Mouse (Mus musculus) right cerebral cortex, postnatal 14 days (tissue): ENCODE results near the gene Map4k2.

Experiments used
- DNase-seq: peaks from one replicate; pipeline ENCODE4 v3.0.0; 2022

Map4k2 gene

DNA sequence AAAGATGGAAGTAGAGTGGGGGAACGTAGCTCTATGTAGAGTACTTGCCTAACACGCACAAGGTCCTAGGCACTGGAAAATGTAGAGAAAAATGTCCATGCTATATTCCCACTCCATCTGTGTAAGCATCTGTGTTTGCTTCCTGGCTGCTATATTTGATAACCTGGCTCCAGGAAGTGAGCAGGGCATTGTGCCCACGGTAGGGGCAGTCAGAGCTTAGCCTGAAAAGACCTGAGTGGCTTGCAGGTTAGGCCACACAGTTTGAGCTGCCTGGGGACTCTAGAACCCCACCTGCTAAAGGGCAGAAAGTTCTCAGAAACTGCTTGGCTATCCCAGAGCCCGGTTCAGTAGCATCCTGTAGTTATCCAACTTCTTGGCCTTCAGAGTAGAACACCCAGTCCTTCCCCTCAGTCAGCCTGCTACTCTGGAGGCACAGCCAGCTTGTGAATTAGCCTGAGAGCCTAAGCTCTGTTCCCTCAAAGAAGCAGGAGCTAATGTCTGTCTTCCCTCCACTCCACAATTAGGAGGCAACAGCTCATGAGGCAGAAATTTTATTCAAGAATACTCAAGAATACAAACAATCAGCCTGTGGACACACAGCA, 41.5 kb downstream of the Map4k2 start:
- no peak for DNase-seq

DNA sequence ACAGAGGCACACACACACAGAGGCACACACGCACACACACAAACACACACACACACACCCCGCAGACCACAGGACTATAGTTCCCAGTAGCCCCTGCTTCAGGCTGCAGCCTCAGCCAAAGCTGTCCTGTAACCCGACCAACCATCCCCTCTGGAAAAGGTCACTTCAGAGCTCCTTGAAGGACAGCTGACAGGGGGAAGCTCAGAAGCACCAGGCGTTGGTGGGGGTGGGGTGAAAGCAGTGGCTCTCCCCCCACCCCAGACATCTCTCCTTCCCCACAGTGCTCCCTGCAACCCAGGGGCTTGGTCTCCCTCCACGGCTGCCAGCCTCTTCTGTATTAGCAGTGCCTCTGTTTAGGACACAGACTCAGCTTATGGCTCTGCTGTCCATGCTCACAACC, 42.5 kb downstream of the Map4k2 start:
- DNase-seq = no peak

DNA sequence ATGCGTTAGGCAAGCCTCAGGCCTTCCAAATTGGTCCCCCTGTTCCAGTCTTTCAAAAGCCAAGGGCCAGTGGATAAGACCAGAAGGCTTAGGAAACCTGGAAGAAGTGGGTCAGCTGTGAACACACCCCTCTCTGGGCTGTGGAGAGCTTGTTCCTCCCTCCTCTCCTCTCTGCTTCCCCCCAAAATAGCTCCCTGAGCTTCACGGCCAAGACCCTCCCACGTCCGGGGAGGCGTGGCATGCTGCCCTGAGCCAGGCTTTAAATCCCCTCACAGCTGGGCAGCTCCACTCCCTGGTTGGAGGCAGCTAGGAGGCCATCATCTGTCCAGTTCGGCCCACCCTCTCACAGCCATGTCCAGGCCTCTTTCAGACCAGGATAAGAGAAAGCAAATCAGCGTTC, 43.2 kb downstream of the Map4k2 start, which contains the start of gene Pygm:
Pygm (plus strand) TSS at position 272 of the 400 bp plus-strand sequence.
- DNase-seq = peak; percentile 62

DNA sequence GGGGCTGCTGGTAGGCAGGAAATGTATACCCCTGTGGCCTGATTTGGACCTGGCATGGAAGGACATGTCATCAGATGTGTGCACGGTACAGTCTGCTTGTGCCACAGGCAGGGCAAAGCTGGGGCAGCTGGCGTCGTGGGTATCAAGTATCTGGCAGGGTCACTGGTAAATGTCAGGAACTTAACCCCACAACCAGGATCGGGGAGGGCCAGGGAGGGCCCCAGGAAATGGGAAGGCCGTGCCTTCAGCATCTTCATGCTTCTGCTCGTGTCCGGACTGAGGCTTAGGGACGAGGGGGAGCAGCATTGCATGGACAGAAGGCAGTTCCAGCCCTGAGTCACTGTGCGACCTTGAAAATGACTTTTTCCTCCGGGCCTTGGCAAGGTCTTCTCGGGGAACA, 44.0 kb downstream of the Map4k2 start:
- DNase-seq = no peak

DNA sequence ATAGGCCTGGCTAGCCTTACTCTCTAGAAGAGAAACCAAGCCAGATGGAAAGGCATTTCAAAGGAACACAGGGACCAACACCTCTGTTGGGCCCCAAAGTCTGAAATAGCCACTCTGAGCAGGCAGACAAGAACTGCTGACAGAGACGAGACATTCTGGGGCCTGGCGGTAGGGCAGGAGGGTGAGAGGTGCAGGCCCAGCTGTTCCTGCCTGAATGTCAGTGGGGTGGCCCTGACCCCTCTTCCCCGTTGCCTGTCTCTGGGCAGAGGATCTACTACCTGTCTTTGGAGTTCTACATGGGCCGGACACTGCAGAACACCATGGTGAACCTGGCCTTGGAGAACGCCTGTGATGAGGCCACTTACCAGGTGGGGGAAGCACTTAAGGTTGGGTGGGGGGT, 44.5 kb downstream of the Map4k2 start:
- DNase-seq = no peak

DNA sequence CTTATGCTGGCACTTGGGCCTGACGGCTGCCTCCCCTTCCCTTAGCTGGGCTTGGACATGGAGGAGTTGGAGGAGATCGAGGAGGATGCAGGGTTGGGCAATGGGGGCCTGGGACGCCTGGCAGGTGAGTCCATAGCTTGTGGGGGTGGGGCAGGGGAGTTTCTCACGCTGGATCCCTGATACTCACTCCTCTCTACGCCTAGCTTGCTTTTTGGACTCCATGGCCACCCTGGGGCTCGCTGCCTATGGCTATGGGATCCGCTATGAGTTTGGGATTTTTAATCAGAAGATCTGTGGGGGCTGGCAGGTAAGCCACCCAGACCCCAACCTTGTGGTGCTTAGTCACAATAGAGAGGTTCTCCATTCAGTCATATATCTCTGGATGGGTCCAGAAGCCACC, 44.9 kb downstream of the Map4k2 start:
- no peak for DNase-seq

DNA sequence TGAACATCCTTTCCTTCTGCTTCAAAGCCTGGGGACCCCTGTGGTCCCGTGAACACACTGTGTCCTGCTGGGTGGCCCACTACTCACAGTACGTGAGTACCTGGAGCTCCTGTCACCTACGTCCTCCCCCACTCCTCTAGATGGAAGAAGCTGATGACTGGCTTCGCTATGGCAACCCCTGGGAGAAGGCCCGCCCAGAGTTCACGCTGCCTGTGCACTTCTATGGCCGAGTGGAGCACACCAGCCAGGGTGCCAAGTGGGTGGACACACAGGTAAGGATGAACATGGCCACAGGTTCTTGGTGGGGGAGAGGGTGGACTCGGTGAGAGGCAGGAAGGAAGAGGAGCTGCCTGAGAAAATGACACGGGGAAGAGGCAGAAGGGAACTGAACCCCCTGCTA, 45.3 kb downstream of the Map4k2 start:
- no peak for DNase-seq

DNA sequence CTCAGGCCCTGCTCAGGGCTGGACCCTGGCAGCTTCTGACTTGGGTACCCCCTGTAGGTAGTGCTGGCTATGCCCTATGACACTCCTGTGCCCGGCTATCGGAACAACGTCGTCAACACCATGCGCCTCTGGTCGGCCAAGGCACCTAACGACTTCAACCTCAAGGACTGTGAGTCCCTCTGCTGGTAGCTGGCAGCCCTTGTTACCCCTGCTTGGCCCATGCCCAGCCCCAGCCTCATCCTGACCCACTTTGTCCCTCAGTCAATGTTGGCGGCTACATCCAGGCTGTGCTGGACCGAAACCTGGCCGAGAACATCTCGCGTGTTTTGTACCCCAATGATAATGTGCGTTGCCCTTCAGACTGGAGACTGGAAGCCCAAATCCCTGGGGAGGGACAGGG, 47.1 kb downstream of the Map4k2 start:
- no peak for DNase-seq

DNA sequence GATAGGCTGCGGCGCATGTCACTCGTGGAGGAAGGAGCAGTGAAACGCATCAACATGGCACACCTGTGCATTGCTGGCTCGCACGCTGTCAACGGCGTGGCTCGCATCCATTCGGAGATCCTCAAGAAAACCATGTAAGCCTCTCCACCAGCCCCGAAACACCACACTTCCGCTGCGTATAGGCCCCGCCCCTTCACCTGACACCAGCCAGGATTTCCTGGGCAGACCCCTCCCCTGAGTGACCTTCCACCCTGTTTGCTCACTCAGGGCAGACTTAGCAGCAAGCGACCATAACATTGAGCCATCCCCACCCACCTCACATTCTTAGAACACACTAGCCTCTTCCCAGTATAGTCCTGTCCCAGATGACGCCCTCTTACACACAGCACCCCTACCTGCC, 48.9 kb downstream of the Map4k2 start:
- no peak for DNase-seq

DNA sequence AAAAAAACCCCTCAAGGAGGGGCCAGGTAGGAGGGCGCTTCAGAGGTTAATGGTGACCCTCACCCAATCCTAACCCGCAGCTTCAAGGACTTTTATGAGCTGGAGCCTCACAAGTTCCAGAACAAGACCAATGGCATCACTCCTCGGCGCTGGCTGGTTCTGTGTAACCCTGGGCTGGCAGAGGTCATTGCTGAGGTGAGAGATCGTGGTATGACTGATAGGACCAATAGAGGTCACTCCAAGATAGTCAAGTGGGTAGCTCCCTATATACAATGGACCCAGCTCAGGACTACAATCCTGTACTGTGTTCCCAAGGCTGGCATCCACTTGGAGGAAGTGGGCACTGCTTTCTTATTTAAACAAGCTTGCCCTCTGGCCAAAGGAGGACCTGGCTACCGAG, 49.3 kb downstream of the Map4k2 start:
- DNase-seq = no peak

DNA sequence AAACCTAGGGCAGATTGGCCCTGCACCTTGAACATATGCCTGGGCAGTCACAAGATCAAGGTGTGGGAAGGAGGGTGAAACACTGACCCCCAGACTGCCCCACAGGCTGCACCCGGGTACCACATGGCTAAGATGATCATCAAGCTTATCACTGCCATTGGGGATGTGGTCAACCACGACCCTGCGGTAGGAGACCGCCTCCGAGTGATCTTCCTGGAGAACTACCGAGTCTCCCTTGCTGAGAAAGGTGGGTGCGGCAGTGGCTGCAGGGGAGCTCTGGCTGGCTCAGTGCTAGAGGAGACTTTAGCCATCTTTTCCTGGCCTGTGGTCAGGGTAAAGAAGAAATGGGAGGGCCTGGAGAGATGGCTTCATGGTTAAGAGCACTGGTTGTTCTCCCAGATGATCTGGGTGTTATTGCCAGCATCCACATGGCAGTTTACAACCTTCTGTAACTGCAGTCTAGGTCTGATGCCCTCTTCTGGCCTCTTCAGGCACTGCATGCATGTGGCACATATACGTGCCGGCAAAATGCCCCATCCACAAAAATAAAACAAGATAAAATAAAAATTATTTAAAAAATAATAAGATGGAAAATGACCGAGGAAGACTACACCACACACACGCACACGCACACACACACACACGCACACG, 51.9 kb downstream of the Map4k2 start:
- DNase-seq = no peak

DNA sequence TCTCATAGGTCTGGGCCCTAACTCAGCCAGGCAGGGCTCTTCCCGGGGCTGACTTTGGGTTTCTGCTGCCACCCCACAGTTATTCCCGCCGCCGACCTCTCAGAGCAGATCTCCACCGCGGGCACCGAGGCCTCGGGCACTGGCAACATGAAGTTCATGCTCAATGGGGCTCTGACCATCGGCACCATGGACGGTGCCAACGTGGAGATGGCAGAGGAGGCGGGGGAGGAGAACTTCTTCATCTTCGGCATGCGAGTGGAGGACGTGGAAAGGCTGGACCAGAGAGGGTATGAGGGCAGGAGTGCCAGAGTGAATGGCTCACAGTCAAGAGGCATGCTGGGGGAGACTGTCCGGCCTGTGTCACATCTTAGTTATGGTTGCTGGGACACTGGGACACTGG, 52.7 kb downstream of the Map4k2 start:
- no peak for DNase-seq

DNA sequence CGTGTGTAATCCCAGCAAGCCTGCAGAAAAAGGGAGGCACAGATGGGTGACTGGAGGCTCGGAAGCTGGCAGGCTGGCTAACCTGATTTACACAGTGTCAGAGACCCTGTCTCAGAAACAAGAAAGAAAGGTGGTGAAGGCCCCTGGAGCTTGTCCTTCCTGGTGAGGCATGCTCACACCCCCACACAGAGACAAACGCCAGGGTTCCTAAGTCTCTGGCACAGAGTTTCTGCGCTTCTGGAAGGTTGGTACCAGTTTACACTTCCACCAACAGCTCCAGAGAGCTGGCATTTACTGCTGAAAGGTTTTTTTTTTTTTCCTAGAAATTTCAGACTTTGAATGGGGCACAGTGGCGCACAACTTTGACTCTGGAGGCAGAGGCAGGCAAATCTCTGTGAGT, 55.3 kb downstream of the Map4k2 start:
- no peak for DNase-seq

DNA sequence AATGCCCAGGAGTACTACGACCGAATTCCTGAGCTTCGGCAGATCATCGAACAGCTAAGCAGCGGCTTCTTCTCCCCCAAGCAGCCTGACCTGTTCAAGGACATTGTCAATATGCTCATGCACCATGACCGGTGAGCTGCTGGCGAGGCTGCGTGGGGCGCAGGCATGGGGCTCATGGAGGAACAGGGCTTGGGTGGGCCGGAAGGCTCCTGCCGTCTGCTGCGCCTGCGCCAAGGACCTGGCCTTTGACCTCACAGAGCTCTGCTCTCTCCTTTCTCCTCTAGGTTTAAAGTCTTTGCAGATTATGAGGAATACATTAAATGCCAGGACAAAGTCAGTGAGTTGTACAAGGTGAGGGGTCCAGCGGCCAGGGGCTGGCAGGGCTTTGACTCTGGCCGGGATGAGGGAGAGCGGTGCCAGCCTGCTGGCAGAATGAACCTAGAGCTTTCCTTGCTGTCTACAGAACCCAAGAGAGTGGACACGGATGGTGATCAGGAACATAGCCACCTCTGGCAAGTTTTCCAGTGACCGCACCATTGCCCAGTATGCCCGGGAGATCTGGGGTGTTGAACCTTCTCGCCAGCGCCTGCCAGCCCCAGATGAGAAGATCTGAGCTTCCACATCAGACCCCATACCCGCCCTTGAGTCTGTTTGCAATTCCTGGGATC, 56.8 kb downstream of the Map4k2 start:
- no peak for DNase-seq

DNA sequence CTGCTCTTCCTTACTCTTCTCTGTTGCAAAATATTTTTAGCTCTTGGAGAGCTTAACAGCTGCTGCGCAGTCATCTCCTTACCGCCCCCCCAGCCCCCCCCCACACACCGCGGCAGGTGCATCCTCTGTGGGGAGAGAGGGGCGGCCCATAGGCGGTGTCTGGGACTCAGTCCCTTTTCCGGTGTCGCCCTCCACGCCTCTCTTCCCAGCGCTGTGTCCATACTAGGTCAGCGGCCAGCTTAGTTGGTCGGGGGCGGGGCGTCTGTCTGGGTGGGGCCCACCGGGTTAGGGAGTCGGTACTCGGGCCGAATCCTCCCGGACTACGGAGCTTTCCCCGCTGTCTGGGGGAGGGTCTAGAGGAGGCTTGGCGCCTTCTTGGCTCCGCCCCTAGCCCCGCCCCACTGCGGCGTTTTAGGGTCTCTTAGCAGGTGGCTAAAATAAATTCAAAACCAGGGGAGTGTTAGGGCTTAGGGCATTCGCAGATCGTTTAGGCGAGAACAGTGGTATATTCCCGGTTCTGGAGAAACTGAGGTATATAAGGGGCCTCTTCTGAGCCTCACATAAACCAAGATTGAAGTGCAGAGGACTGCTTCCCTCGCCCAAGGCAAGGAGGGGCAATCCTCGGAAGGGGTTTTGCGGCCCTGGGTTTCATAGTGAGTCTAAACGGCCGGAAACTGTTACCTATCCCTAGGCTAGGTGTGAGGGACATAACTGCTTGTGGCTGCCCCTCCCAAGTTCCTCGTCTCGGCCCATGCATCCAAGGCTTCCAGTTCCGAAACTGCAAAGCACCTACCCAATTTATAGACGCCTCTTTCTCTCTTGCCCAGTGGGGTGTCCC, 57.7 kb downstream of the Map4k2 start:
- peak; percentile 55 for DNase-seq

DNA sequence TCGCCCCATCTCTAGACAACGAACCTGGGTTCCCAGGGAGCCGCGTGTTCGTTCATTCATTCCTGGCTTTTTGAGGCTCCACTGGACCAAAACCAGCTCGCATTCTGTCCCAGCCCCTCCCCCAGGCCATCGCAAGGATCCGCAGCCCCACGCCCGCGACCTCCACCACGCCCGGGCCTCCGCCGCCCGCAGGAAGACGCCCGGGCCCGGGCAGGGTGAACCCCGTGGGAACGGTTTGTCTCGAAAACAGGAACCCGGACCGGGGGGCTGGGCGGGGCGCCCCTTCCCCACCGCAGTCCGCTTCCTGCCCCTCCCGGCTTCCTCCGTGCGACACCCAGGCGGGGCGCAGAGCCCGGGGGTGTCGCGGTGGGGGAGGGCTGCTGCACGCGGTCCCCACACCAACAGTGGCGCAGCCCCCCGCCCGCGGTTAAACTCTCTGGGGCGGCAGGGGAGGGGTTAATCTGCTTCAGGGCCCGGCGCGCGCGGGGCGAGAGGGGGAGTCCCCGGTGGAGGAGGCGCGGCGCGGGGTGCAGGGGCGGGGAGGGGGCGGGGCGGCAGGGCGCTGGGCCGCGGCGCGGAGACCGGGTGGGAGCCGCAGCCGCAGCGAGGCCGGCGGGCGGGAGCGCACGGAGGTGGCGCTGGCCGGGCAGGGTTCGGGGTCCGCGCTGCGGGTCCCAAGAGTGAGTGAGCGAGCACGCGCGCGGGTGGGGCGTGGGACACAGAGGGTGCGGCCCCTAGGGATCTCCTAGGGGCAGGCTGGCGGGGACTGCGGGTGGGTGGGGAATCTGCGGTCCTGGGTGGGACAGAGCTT, 58.6 kb downstream of the Map4k2 start, which contains the start of gene Rasgrp2:
Rasgrp2 (plus strand) TSS at position 56 of the 811 bp plus-strand sequence.
- DNase-seq = peak; percentile 57

DNA sequence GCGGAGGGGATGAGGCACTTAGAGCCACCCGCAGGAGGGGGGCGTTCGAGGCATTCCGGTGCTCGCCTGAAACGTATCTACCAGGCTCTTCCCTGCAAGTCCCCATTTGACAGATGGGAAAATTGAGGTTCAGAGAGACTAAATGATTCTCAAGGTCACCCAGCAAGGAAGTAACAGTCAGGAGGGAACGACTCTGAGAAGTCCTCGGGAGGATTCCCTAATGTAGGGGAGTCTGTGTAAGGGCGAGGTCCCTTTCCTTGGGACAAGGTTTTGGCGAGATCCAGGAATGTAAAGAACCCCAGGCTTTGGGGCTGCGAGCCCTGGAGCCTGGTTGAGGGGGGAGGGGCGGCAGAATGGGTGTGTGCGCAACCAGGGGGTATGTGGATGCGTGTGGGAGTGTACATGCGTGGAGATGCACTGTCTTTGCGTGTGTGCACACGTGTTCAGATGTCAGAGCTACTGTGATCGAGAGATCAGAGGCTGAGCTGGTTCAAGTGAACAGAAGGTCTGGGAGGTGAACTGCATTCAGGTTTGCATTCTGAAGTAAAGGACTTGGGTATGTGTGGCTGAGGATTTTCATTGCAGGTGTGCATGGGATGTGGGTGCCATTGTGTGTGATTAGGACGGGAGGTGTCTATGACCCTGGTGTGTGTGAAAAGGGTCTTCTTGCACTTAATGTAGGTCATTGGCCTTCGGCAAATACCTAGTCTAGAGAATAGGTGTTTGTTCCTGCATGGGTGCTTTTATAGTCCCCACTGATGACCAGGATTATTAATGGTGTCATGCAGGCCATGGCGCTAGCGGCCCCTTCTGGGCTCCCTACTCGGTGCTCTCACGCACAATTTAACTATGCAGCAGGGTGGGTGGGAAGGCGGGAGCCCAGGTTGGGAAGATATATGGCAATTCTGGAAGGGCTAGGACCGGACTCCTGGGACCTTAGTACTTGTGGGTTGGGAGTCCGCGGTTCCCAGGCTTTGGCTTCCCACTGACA, 59.5 kb downstream of the Map4k2 start:
- peak; percentile 62 for DNase-seq

DNA sequence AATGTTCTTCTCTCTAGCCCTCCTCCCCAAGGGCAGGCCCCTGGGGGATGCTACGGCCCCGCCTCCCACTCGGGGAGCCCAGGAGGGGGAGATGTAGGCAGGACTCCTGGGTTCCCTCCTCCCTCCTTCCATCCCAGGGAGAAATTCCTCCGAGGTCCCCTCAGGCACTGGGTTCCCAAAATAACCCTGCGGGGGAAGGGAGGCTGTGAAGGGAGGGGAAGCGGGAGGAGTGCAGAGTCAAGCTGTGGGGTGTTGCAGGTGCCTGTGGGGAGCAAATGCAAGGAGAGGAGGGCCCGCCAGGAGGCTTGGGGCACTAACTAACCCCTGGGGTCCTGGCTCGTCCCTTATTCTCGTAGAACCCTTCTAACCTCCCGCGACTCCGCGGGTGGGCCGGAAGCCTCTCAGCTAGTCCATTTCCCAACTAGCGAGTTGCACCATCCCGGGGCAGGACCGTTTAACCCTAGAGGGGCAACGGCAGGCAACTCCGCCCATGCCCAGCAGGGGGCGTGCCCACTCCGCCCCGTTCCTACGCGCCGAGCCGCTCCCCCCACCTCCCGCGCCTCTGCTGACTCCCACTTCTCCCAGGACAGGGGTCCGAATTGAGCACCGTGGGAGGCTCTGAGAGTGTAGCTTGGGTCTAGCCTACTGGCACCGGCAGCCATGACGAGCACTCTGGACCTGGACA, 60.3 kb downstream of the Map4k2 start:
- DNase-seq = peak; percentile 74

DNA sequence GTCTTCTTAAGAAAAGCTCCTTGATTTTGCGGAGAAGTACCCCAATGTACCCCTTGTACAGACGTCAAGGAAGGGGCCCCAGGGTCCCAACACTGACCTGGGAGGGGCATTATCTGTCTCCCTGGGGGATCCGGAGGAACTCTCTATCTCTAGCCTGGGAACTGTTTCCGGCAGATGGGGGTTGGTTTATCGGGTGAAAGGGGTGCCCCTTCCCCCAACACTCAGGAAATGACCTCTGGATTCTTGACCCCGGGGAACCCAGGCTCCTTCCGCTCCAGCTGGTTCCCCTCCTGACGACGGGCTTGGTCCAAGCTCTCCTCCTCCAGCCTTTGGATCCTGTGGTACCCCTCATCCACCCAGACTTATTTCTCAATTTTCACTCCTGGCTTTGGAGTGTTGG, 61.0 kb downstream of the Map4k2 start:
- DNase-seq = no peak

DNA sequence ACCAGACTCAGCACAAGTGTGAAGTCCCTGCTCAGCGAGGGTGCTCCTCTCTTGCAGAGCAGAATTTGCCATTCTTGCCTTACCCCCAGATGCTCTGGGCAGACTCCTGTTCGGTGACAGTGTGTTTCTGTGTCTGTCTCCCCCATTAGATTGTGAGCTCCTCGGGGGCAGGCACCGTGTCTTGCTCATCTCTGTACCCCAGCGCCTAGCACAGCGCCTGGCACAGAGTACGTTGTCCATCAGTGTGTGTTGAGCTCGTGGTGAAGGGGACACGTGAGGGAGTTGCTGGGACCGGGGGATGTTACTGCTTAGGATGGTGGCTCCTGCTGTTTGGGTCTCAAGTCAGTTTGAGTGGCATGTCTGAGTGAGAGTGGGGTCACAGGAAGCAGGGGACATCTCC, 62.9 kb downstream of the Map4k2 start:
- no peak for DNase-seq
